Mouse (Mus musculus) left cerebral cortex, postnatal 4 days (tissue): ENCODE measurements at regions not wholly inside any gene's neighbourhood (a gene's known extent, or its start where the extent isn't known, plus 50 kb on each side); places are given as distances from the start of the nearest gene placed in this dataset.

ENCODE experiments used
- DNase-seq: peaks from one replicate; pipeline ENCODE4 v3.0.0-alpha.2; 2022
- intact Hi-C: fragments of 180-260 bp; cut with DNase I; formaldehyde crosslinking; loops from one replicate; pipeline ENCODE4 v1.15.1; 2025

DNA sequence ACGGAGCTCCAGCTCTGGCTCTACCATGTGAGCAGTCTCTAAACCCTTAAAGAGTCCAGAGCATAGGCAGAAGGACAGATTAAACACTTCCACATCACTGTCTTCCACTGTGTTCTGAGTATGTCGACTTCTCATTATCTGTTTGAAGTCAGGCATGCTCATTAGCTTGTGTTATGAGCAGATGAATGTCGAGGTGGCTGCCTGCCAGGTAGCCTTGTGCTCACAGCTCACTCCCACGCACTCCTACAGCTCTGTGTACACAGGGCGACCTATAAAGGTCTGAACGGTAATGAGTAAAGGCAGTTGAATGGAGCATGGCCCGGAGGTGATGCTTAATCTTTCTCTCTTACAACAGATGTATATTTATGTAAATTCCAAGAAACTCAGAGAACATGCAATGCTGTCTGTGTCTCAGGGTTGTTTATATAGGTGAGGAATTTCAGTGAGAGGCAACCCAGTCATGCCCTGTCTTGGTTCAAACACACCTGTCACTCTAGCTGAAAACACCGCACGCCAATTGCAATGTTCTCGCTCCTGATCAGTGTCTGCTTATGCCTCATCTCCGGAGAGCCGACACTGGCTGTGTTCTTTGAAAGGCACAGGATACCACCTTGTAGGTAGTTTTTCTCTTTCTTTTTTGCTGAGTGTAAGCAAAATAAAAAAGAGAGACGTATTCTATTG is 135.9 kb upstream of the Gm5148 start:
- intact Hi-C loops: no loop called here
- DNase-seq: peak; percentile 78

GRCm38 (mm10) chr3:37858624-37859302 is 134.5 kb upstream of the Gm5148 start:
- intact Hi-C loops: no loop called here
- DNase-seq: no peak

GRCm38 (mm10) chr3:37846191-37847003 is 122.1 kb upstream of the Gm5148 start:
- no peak for DNase-seq
- intact Hi-C loops: no loop called here

DNA sequence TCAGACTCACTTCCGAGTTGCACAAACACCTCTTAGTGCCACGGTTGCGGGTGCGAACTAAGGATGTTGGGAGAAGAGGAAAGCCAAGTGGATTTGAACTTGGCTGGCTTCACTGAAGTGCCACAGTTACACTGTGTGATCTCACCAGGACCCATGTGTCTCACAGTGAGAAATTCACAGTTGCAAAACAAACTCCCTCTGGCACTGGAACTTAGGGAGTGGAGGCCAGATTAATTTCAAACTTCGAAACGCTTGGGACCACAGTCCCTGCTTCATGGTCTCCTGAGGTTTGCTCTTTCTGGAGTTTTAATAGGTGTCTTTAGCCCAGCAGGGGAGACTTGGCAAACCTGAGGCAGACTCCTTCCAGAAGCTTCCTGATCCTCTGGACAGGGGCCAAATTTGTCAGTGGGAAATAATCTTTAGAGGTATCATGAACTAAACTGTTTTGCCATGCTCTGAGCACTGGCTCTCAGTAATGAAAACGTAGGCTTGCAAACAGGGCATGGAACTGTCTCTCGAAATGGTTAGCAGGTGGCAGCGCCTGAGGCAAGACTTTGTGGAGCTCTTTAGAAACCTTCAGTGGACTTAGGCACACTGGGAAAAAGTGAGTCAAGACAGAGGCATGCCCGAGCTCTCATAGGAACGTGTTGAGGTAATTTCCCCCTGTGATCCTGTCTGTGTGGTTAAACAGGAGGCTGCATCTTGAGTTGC is 121.2 kb upstream of the Gm5148 start:
- DNase-seq: peak; percentile 22
- intact Hi-C loops: no loop called here

GRCm38 (mm10) chr3:37844731-37845312 is 120.5 kb upstream of the Gm5148 start:
- no peak for DNase-seq
- intact Hi-C loops: no loop called here

- no peak for DNase-seq
- intact Hi-C loops: no loop called here
Observed at GRCm38 (mm10) chr3:37842289-37842688, 118.0 kb upstream of the Gm5148 start.

- DNase-seq: no peak
- intact Hi-C loops: no loop called here
Observed at GRCm38 (mm10) chr3:37838896-37839295, 114.6 kb upstream of the Gm5148 start.

DNA sequence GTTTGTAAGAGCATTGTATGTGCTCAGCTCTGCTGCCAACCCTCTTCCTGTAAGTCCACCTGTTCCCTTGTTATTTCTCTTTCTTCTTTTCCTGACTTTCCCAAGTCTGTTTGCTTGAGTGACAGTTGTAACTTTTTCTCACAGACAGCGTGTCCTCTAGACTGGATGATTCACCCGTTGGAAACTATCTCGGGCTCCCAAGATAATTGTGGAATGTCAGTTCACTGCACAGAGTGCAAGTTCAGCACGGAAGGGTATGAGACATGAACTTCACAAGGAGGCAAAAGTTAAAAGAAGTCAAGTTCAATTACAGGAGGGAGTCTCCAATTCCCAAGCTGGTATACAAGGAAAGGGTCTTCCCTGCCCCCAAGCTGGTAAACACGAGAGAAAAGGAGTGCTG is 112.5 kb upstream of the Gm5148 start:
- intact Hi-C loops: no loop called here
- no peak for DNase-seq

DNA sequence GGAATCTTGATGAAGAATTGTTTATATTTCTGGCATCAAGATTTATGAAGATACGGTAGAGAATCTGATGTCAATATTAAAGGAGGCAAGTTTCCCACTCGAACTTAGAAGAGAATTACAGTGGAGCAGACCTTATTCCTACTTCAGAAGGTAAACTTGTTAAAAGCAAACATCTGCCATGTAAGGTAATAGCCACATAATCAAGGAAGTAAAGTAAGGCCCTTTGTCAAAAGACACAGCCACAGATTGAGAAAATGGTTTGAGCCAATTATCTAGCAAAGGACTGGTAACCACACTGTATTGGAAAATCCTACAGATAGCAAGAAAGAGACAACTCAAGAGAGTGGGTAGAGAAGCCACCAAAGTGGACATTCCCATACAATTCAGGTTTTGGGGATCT is 111.4 kb upstream of the Gm5148 start:
- intact Hi-C loops: no loop called here
- DNase-seq: no peak

- DNase-seq: no peak
- intact Hi-C loops: no loop called here
Observed at GRCm38 (mm10) chr3:37835135-37835534, 110.8 kb upstream of the Gm5148 start.

DNA sequence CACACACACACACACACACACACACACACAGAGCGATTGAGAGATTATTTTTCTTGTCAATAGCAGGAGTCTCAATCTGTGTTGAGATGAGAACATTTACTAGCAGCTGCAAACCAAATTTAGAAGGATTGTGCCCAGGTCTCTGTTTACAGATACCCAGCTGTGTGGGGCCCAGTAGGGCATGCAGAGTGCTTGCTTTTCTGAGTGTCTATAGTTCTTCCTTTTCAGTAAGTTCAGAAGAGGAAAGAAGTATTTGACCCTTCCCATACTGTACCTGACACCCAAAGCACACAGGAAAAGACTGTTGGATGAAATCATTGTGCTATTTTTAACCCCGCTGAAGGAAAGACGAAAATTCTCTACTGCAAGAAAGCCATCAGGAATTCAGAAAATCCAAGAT is 110.3 kb upstream of the Gm5148 start:
- DNase-seq: no peak
- intact Hi-C loops: no loop called here

DNA sequence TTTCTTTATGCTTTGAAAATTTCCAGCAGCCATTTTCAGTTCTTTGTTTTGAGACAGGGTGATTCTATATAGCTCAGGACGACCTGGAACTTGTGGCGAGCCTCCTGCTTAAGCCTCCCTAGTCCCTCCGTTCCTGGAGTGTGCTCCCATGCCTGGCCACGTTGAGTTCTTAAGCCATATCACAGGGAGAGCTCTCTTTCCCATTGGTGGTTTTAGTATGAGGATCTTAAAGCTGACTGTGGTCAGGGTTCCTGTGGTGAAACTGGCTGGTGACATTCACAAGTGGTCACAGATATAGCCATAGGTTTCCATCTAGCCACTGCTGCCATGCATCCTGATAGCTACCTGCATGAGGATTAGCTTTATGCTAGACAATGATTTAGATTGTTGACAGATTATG is 109.1 kb upstream of the Gm5148 start:
- no peak for DNase-seq
- intact Hi-C loops: no loop called here

GRCm38 (mm10) chr3:37827546-37827945 is 103.3 kb upstream of the Gm5148 start:
- DNase-seq: no peak
- intact Hi-C loops: no loop called here

- intact Hi-C loops: no loop called here
Observed at GRCm38 (mm10) chr3:37825602-37826001, 101.3 kb upstream of the Gm5148 start.

DNA sequence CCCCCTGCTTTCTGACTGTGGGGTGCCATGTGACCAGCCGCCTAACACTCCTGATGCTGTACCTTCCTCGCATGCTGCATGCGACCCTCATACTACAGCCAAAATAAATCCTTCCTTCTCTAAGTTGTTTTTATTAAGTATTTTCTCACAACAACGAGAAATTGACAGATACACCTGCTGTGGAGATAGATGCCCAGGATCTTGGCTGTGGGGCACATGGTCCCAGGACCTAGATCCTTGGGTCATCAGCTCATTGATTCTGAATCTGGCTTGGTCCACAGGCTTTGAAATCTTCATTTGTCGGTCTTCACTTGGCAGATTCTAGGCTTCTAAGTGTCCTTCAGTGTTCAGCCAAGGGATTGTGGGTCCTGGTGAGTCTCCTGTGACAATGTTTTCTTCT is 100.4 kb upstream of the Gm5148 start:
- DNase-seq: no peak
- intact Hi-C loops: no loop called here

More at GRCm38 (mm10) chr3:37825602-37826001, 101.3 kb upstream of the Gm5148 start:
- no peak for DNase-seq

DNA sequence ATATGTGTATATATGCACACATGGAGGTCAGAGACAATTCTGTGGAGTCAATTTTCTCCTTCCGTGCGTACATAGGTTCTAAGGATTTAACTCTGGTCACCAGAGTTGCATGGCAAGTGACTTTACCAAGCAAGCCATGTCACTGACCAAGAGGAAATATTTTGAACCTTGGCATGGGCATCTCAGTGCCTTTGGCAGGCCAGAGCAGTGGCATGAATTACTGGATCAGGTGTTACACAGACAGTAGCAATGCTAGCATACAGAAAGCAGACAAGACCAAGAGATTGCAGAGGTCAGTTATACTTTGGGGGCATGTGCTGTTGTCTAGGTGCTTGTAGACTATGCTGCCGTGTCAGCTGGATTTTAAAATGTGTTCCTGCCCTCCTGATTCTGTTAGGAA is 95.2 kb upstream of the Gm5148 start:
- intact Hi-C loops: no loop called here

GRCm38 (mm10) chr3:37817434-37817805 is 93.1 kb upstream of the Gm5148 start:
- intact Hi-C loops: no loop called here
- DNase-seq: no peak

More for the DNA sequence above, 95.2 kb upstream of the Gm5148 start:
- no peak for DNase-seq

- peak; percentile 14 for DNase-seq
- intact Hi-C loops: no loop called here
Observed at GRCm38 (mm10) chr3:37816781-37817433, 92.6 kb upstream of the Gm5148 start.

GRCm38 (mm10) chr3:37815771-37816170 is 91.5 kb upstream of the Gm5148 start:
- intact Hi-C loops: no loop called here
- DNase-seq: no peak

DNA sequence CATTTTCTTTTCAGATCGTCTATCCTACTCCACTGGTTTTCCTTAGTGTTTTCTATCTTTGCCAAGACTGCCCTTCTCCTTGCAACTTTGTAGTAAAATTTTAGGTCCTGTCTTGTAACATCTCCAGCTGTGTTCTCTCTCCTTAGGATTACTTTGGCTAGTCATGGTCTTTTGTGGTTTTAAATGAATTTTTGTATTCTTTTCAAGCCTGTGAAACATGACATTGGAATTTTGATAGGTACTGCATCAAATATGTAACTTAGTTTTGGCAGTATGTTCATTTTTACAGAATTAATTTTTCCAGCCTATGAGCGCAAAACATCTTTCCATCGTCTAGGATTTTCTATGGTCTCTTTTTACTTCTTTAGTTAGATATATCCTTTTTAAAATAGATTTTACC is 88.6 kb upstream of the Gm5148 start:
- intact Hi-C loops: no loop called here

More for the DNA sequence above, 88.6 kb upstream of the Gm5148 start:
- DNase-seq: no peak
